Mouse (Mus musculus) heart, postnatal 0 days (tissue): ENCODE results near the gene Fcho1.
A peak's percentile ranks its signal among the peaks of the same experiment; 100 is the strongest.

ENCODE experiments used
- CTCF ChIP-seq: IDR thresholded peaks from 2 replicates; pipeline ENCODE4 v1.5.1; 2016; ENCODE audit warnings: antibody characterized with exemption, control low read depth, low read depth
- EP300 ChIP-seq: IDR thresholded peaks from 2 replicates; pipeline ENCODE4 v1.6.1; 2016; ENCODE audit warnings: antibody characterized with exemption, low read depth

- TF ChIP-seq CTCF, result no peak
- TF ChIP-seq EP300, result peak; percentile 29; the same call in 1 of the 2 replicates
These were observed 54.0 kb downstream of the Fcho1 start, which contains the start of gene Unc13a for GRCm38 (mm10) chr8:71671549-71671965.
